Mouse (Mus musculus): Measurements from ENCODE around the gene Rbpms2.

DNA sequence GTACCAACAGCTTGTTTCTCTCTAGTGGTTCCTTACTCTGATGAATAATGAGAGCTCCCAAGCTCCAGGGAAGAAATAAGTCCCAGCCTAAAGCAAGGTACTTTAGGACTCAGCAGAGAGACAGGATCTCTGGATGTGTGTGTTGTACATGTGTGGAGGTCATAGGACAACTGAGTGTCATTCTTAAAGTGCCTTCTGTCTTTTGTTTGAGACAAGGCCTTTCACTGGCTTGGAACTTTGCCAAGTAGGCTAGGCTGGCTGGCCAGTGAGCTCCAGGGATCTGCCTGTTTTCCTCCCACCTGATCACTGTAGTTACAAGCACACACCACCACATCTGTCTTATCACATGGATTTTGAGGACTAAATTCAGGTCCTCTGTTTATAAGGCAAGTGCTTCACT lies 66.9 kb downstream of the Rbpms2 start:
- TF ChIP-seq CTCF (IDR thresholded peaks at IDR 0.05; ENCODE audit: low read depth) (no peak), EP300 (IDR thresholded peaks at IDR 0.05; ENCODE audit: low read depth) (no peak)
